15 mouse cellular contexts compared by ENCODE assay signal in genomic region chr6:91128996-91129395, GRCm38 (mm10). TPM values are rescaled to one million over a fixed set of nuclear protein-coding genes. Genes with fewer than 3 reads are reported as not detected.
A peak's percentile ranks its signal among the peaks of the same experiment; 100 is the strongest.
DNase-seq lines count a peak whose midpoint lies in the region; ATAC-seq and TF ChIP-seq lines count a peak whose summit lies in the region.
"Had no signal": no experiment of that assay in that cellular context is flagged by ENCODE, and none has a peak within 500 bp of the region (broad histone marks: within the 10 kb centered on the region; RNA-seq: fewer than 3 reads in every experiment).

No protein-coding gene starts in this region.

- H3K4me3 ChIP-seq in liver, adult 2 months (ENCODE audit: insufficient read depth, low read depth, low read length): no peak overlapping the region
- no peak overlapping the region for H3K4me3 ChIP-seq in liver, embryonic 11.5 days (ENCODE audit: low read depth, low read length)
- no peak overlapping the region for H3K4me3 ChIP-seq in ES-E14 (ENCODE audit: insufficient read depth in 1 of 2, low read depth in 1 of 2, low read length in 2 of 2, poor library complexity in 1 of 2, severe bottlenecking in 1 of 2)
- no peak overlapping the region for H3K4me3 ChIP-seq in hindbrain, embryonic 13.5 days
- H3K4me3 ChIP-seq: embryonic facial prominence, embryonic 13.5 days; liver, embryonic 15.5 days had no signal

- no peaks in the 10 kb centered on the region for H3K9me3 ChIP-seq in liver, embryonic 11.5 days (ENCODE audit: control insufficient read depth, low read length)
- H3K9me3 ChIP-seq in ES-E14 (ENCODE audit: control insufficient read depth, insufficient read depth, low read depth, low read length): no peaks in the 10 kb centered on the region
- no peaks in the 10 kb centered on the region for H3K9me3 ChIP-seq in hindbrain, embryonic 13.5 days
- H3K9me3 ChIP-seq: embryonic facial prominence, embryonic 13.5 days; liver, embryonic 15.5 days had no signal

- no peak for TF ChIP-seq POLR2A in liver, adult 2 months (IDR thresholded peaks at IDR 0.05; ENCODE audit: extremely low read depth, insufficient read depth, low read length)

- DNase-seq in liver, adult 2 months (ENCODE audit: extremely low read depth, low read depth, low spot score): no peak
- no peak for DNase-seq in liver, embryonic 11.5 days (ENCODE audit: low spot score)
- peak; percentile 70 for DNase-seq in CD4-positive, CD25-positive, alpha-beta regulatory T cell, adult 2 months (ENCODE audit: low read depth, low spot score)
- no peak for DNase-seq in ES-E14 (ENCODE audit: low read depth, low spot score)
- peak; percentile 64 for DNase-seq in naive thymus-derived CD4-positive, alpha-beta T cell, adult 2 months (ENCODE audit: low read depth)
- no peak for DNase-seq in right cerebral cortex, adult 2 months (ENCODE audit: low spot score in 2 of 2)
- DNase-seq: adrenal gland, postnatal 36 days; cerebellum, adult 9-10 months; heart, postnatal 14 days; kidney, adult 8-10 months; right cerebral cortex, postnatal 4 days had no signal

- no peak for ATAC-seq in liver, embryonic 11.5 days (replicated peaks; ENCODE audit: low FRiP score)
- no peak for ATAC-seq in hindbrain, embryonic 13.5 days (ENCODE audit: low FRiP score)
- ATAC-seq: forebrain, embryonic 14.5 days had no signal

- in situ Hi-C loops in ES-E14 (cut with MboI; ENCODE audit: low sequenced_read_pairs in 2 of 2, unreplicated experiment in 2 of 2): no loop called here

- H3K4me1 ChIP-seq in liver, adult 2 months (ENCODE audit: control insufficient read depth, insufficient read depth, low read length): no peaks in the 10 kb centered on the region
- peaks cover 4% of the 10 kb centered on the region; the same call in 1 of the 2 replicates for H3K4me1 ChIP-seq in liver, embryonic 11.5 days (replicated peaks; ENCODE audit: control insufficient read depth, insufficient read depth, low read length)
- no peaks in the 10 kb centered on the region for H3K4me1 ChIP-seq in ES-E14 (ENCODE audit: control insufficient read depth in 2 of 2, insufficient read depth in 2 of 2, low read length in 2 of 2, poor library complexity in 1 of 2)
- no peaks in the 10 kb centered on the region for H3K4me1 ChIP-seq in hindbrain, embryonic 13.5 days (replicated peaks)
- H3K4me1 ChIP-seq: embryonic facial prominence, embryonic 13.5 days had no signal

- H3K79me2 ChIP-seq in liver, adult 2 months (ENCODE audit: control insufficient read depth, insufficient read depth, low read length): no peaks in the 10 kb centered on the region

- no peak overlapping the region for H3K4me2 ChIP-seq in liver, embryonic 11.5 days
- no peak overlapping the region for H3K4me2 ChIP-seq in hindbrain, embryonic 13.5 days
- H3K4me2 ChIP-seq: embryonic facial prominence, embryonic 13.5 days; liver, embryonic 15.5 days had no signal

- no peak overlapping the region for H3K27ac ChIP-seq in liver, adult 2 months (replicated peaks; ENCODE audit: insufficient read depth, low read depth, low read length)
- no peak overlapping the region for H3K27ac ChIP-seq in liver, embryonic 11.5 days (ENCODE audit: low read depth, low read length)
- H3K27ac ChIP-seq in ES-E14 (ENCODE audit: insufficient read depth, low read depth, low read length, poor library complexity, severe bottlenecking): no peak overlapping the region
- H3K27ac ChIP-seq in hindbrain, embryonic 13.5 days: no peak overlapping the region
- H3K27ac ChIP-seq: embryonic facial prominence, embryonic 13.5 days; liver, embryonic 15.5 days had no signal

- H3K27me3 ChIP-seq in liver, adult 2 months (ENCODE audit: control insufficient read depth, insufficient read depth, low read length): no peaks in the 10 kb centered on the region
- peaks cover 13% of the 10 kb centered on the region for H3K27me3 ChIP-seq in liver, embryonic 11.5 days (replicated peaks; ENCODE audit: control insufficient read depth, insufficient read depth, low read length)
- no peaks in the 10 kb centered on the region for H3K27me3 ChIP-seq in hindbrain, embryonic 13.5 days
- H3K27me3 ChIP-seq: embryonic facial prominence, embryonic 13.5 days had no signal

- H3K36me3 ChIP-seq in liver, adult 2 months (ENCODE audit: control insufficient read depth, insufficient read depth, low read length): no peaks in the 10 kb centered on the region
- no peaks in the 10 kb centered on the region for H3K36me3 ChIP-seq in liver, embryonic 11.5 days (ENCODE audit: control insufficient read depth, insufficient read depth, low read length)
- no peaks in the 10 kb centered on the region for H3K36me3 ChIP-seq in ES-E14 (ENCODE audit: control insufficient read depth, insufficient read depth, low read length, poor library complexity, severe bottlenecking)
- H3K36me3 ChIP-seq in hindbrain, embryonic 13.5 days: no peaks in the 10 kb centered on the region
- H3K36me3 ChIP-seq: embryonic facial prominence, embryonic 13.5 days; liver, embryonic 15.5 days had no signal

- TF ChIP-seq CTCF in liver, adult 2 months (IDR thresholded peaks at IDR 0.05; ENCODE audit: low read depth, low read length): peak; percentile 36; the same call in 1 of the 2 replicates

- 65% methylated on average over 4 of the region's 4 CpGs for WGBS in liver, adult 2 months
- 40% methylated on average over 4 of the region's 4 CpGs for WGBS in liver, embryonic 11.5 days
- WGBS in hindbrain, embryonic 13.5 days: 54% methylated on average over 4 of the region's 4 CpGs

- H3K9ac ChIP-seq in liver, adult 2 months (ENCODE audit: low read depth, low read length): no peak overlapping the region
- H3K9ac ChIP-seq in liver, embryonic 11.5 days (ENCODE audit: low read depth, low read length): no peak overlapping the region
- no peak overlapping the region for H3K9ac ChIP-seq in ES-E14 (ENCODE audit: insufficient read depth, low read depth, low read length, poor library complexity, severe bottlenecking)
- H3K9ac ChIP-seq in hindbrain, embryonic 13.5 days: no peak overlapping the region
- H3K9ac ChIP-seq: embryonic facial prominence, embryonic 13.5 days; liver, embryonic 15.5 days had no signal

TF ChIP-seq in ES-E14, 5 proteins besides CTCF, POLR2A, EP300 and RAD21:
- TF ChIP-seq MAFK (IDR thresholded peaks at IDR 0.05; ENCODE audit: insufficient read depth, low read depth, low read length): no peak
- TF ChIP-seq ZC3H11A (IDR thresholded peaks at IDR 0.05; ENCODE audit: borderline replicate concordance, low read depth, low read length): 0 out of 2 replicates have a peak, but pooled peaks have one; percentile 20

RNA-seq across cellular contexts. Expression of gene Nup210, which starts 12.4 kb away (rescaled TPM):
- 12.2 and 14.9 TPM in 2 replicates for total RNA-seq in liver, adult 2 months (2014; rRNA removed)
- 13.8 and 18.3 TPM in 2 replicates for polyA plus RNA-seq in liver, adult 2 months (2012; rRNA removed)
- polyA plus RNA-seq in liver, embryonic 11.5 days (2014; fragmentation: Nextera tagmentation; extraction: Ambion mirVana): 53.5 and 58.3 TPM in 2 replicates
- total RNA-seq in ES-E14 (2012; rRNA removed): 65.9 and 103 TPM in 2 replicates
- polyA plus RNA-seq in hindbrain, embryonic 13.5 days (2015; fragmentation: Nextera tagmentation; extraction: Ambion mirVana): 17.0 and 17.4 TPM in 2 replicates

RNA-seq across cellular contexts. Expression of gene Hdac11, which starts 27.5 kb away (rescaled TPM):
- total RNA-seq in liver, adult 2 months (2014; rRNA removed): 37.2 and 42.9 TPM in 2 replicates
- polyA plus RNA-seq in liver, adult 2 months (2012; rRNA removed): 58.4 and 60.5 TPM in 2 replicates
- polyA plus RNA-seq in liver, embryonic 11.5 days (2014; fragmentation: Nextera tagmentation; extraction: Ambion mirVana): 7.1 and 7.2 TPM in 2 replicates
- 2.6 and 5.8 TPM in 2 replicates for total RNA-seq in ES-E14 (2012; rRNA removed)
- polyA plus RNA-seq in hindbrain, embryonic 13.5 days (2015; fragmentation: Nextera tagmentation; extraction: Ambion mirVana): 33.6 and 34.2 TPM in 2 replicates

Comparison
In these comparisons a context has a peak if more than half of its experiments do, and no peak if none do; other contexts are left out.
1. DNase-seq: peak in CD4-positive, CD25-positive, alpha-beta regulatory T cell, adult 2 months (single experiment) and naive thymus-derived CD4-positive, alpha-beta T cell, adult 2 months (single experiment); none in liver, adult 2 months (single experiment), liver, embryonic 11.5 days (single experiment), ES-E14 (single experiment) and right cerebral cortex, adult 2 months (0 of 2).